Mouse (Mus musculus): ENCODE results near the gene Arhgap22.

DNA sequence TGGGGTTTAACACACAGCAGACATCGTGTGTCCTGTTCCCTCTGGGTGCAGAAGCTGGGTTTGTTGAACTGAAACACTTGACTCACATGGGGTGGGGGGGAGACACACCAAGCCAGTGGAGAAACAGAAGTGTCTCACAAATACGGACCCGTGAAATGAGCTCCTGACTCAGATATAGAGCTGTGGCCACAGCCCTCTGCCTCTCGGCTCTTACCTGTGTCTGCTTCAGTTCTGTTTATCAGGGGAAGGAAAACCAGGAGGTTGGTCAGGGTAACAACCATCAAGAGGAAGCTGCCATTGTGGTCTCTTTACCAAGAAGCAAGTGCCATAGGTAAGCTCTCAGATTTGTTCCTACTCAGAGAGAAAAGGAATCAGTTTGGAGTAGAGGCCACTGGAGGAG, 45.1 kb upstream of the Arhgap22 start:
- TF ChIP-seq CTCF (IDR thresholded peaks at IDR 0.05 in 2 of 3, conservative IDR thresholded peaks at IDR 0.05 in 1 of 3; ENCODE audit: control insufficient read depth in 1 of 3, insufficient read depth in 1 of 3, low read depth in 2 of 3, low read length in 3 of 3, poor library complexity in 1 of 3, severe bottlenecking in 1 of 3) (no peak), ZMIZ1 (IDR thresholded peaks at IDR 0.05; ENCODE audit: low read depth, low read length) (no peak), SIN3A (IDR thresholded peaks at IDR 0.05; ENCODE audit: low read length) (no peak), POLR2A (IDR thresholded peaks at IDR 0.05; ENCODE audit: control insufficient read depth in 1 of 2, insufficient read depth in 1 of 2, low read depth in 1 of 2, low read length in 2 of 2, poor library complexity in 1 of 2) (no peak), USF1 (IDR thresholded peaks at IDR 0.05; ENCODE audit: low read depth, low read length) (no peak)

Measured in MEL (cell line).